Mouse (Mus musculus): ENCODE measurements around the gene Gm12185.
A peak's percentile ranks its signal among the peaks of the same experiment; 100 is the strongest.
"Not testable (repeated sequence)": the region's sequence is repeated elsewhere in the genome, so short reads cannot be mapped to it uniquely, and the experiment has no call there.

Gene Gm12185

GRCm38 (mm10) chr11:48908459-48908858, 83.6 kb downstream of the Gm12185 start:
- DNase-seq: no peak

- no peak for DNase-seq
Measured at GRCm38 (mm10) chr11:48902021-48902420, 90.0 kb downstream of the Gm12185 start, which contains the start of gene Gm5431. Gm5431 (minus strand) TSS chr11:48902214.

GRCm38 (mm10) chr11:48901567-48901930, 90.5 kb downstream of the Gm12185 start:
- DNase-seq: not testable (repeated sequence)

GRCm38 (mm10) chr11:48900654-48901566, 91.1 kb downstream of the Gm12185 start:
- DNase-seq: not testable (repeated sequence)

GRCm38 (mm10) chr11:48898812-48899431, 93.1 kb downstream of the Gm12185 start:
- DNase-seq: no peak

GRCm38 (mm10) chr11:48876680-48877079, 115.3 kb downstream of the Gm12185 start:
- no peak for DNase-seq

- not testable (repeated sequence) for DNase-seq
Measured at GRCm38 (mm10) chr11:48875343-48875837, 116.6 kb downstream of the Gm12185 start.

- DNase-seq: peak; percentile 63
Measured at GRCm38 (mm10) chr11:48874465-48874864, 117.6 kb downstream of the Gm12185 start.

GRCm38 (mm10) chr11:48873591-48874290, 118.3 kb downstream of the Gm12185 start:
- DNase-seq: no peak

GRCm38 (mm10) chr11:48872695-48873300, 119.2 kb downstream of the Gm12185 start:
- no peak for DNase-seq

GRCm38 (mm10) chr11:48871817-48872541, 120.0 kb downstream of the Gm12185 start:
- DNase-seq: no peak

GRCm38 (mm10) chr11:48871201-48871772, 120.7 kb downstream of the Gm12185 start, which contains the start of gene Irgm1:
Irgm1 (minus strand) TSS chr11:48871683.
- DNase-seq: no peak

- peak; percentile 3 for DNase-seq
Measured at GRCm38 (mm10) chr11:48870781-48871180, 121.2 kb downstream of the Gm12185 start.

- DNase-seq: no peak
Measured at GRCm38 (mm10) chr11:48869380-48870110, 122.5 kb downstream of the Gm12185 start.

GRCm38 (mm10) chr11:48866481-48866880, 125.5 kb downstream of the Gm12185 start:
- DNase-seq: no peak

GRCm38 (mm10) chr11:48863808-48864207, 128.2 kb downstream of the Gm12185 start:
- no peak for DNase-seq

- DNase-seq: no peak
Measured at GRCm38 (mm10) chr11:48862784-48863319, 129.2 kb downstream of the Gm12185 start.

- DNase-seq: peak; percentile 85
Measured at GRCm38 (mm10) chr11:48859014-48859413, 133.0 kb downstream of the Gm12185 start.
